ENCODE assay signal across 9 mouse cellular contexts in genomic region chr11:101323609-101324008, GRCm38 (mm10). TPM values are rescaled to one million over a fixed set of nuclear protein-coding genes. Genes with fewer than 3 reads are reported as not detected.
A peak's percentile ranks its signal among the peaks of the same experiment; 100 is the strongest.
DNase-seq lines count a peak whose midpoint lies in the region; ATAC-seq lines count a peak whose summit lies in the region.
"Had no signal": no experiment of that assay in that cellular context is flagged by ENCODE, and none has a peak within 500 bp of the region (broad histone marks: within the 10 kb centered on the region; RNA-seq: fewer than 3 reads in every experiment).

No protein-coding gene starts in this region.

- no peak overlapping the region for H3K9ac ChIP-seq in forebrain, embryonic 16.5 days (replicated peaks; ENCODE audit: low read depth, low read length)
- H3K9ac ChIP-seq in hindbrain, embryonic 14.5 days, result no peak overlapping the region

- H3K4me2 ChIP-seq in forebrain, embryonic 16.5 days (ENCODE audit: low read length), result no peak overlapping the region
- H3K4me2 ChIP-seq in hindbrain, embryonic 14.5 days (replicated peaks), result no peak overlapping the region

- no peaks in the 10 kb centered on the region for H3K27me3 ChIP-seq in forebrain, embryonic 16.5 days (replicated peaks; ENCODE audit: control insufficient read depth, insufficient read depth, low read length)
- no peaks in the 10 kb centered on the region for H3K27me3 ChIP-seq in hindbrain, embryonic 14.5 days (ENCODE audit: control insufficient read depth, insufficient read depth, low read length)

- no peak for ATAC-seq in cerebellum, adult (ENCODE audit: insufficient number of reproducible peaks, low FRiP score, low TSS enrichment)
- peak; percentile 66 for ATAC-seq in forebrain, embryonic 16.5 days
- peak; percentile 62; the same call in 1 of the 2 replicates for ATAC-seq in hindbrain, embryonic 14.5 days (ENCODE audit: low FRiP score)

- H3K27ac ChIP-seq in forebrain, embryonic 16.5 days (ENCODE audit: low read length), result no peak overlapping the region
- no peak overlapping the region for H3K27ac ChIP-seq in hindbrain, embryonic 14.5 days
- H3K27ac ChIP-seq: macrophage had no signal

- no peaks in the 10 kb centered on the region for H3K9me3 ChIP-seq in forebrain, embryonic 16.5 days (ENCODE audit: control insufficient read depth, low read length)
- H3K9me3 ChIP-seq in hindbrain, embryonic 14.5 days (ENCODE audit: control insufficient read depth, low read length), result no peaks in the 10 kb centered on the region

- no peaks in the 10 kb centered on the region; the same call in 1 of the 2 replicates for H3K4me1 ChIP-seq in forebrain, embryonic 16.5 days (replicated peaks; ENCODE audit: control insufficient read depth, insufficient read depth, low read length)
- H3K4me1 ChIP-seq in hindbrain, embryonic 14.5 days (replicated peaks; ENCODE audit: control insufficient read depth, insufficient read depth, low read length), result no peaks in the 10 kb centered on the region

- H3K4me3 ChIP-seq in forebrain, embryonic 16.5 days (replicated peaks; ENCODE audit: low read length), result no peak overlapping the region
- no peak overlapping the region for H3K4me3 ChIP-seq in hindbrain, embryonic 14.5 days (replicated peaks; ENCODE audit: low read length)

- WGBS in forebrain, embryonic 16.5 days, result 9% methylated on average over 4 of the region's 4 CpGs
- WGBS in hindbrain, embryonic 14.5 days, result 9% methylated on average over 4 of the region's 4 CpGs

- DNase-seq in cerebellum, adult 11 months, result peak; percentile 44
- DNase-seq in c-Kit-positive CD71-positive TER-119-positive erythroid progenitor cells, embryonic 14.5 days (ENCODE audit: low spot score), result peak; percentile 39
- DNase-seq in hindbrain, embryonic 14.5 days (ENCODE audit: low spot score), result peak; percentile 79
- DNase-seq in layer of hippocampus, postnatal 25 days (ENCODE audit: extremely low spot score in 1 of 2, low spot score in 1 of 2), result peak; percentile 50 to 76
- peak; percentile 60 for DNase-seq in lung, postnatal 25 days (ENCODE audit: low spot score)
- DNase-seq in right cerebral cortex, postnatal 14 days, result peak; percentile 68

- peaks cover 43% of the 10 kb centered on the region for H3K36me3 ChIP-seq in forebrain, embryonic 16.5 days (ENCODE audit: control insufficient read depth, insufficient read depth)
- H3K36me3 ChIP-seq in hindbrain, embryonic 14.5 days (replicated peaks; ENCODE audit: control insufficient read depth, insufficient read depth), result peaks cover 72% of the 10 kb centered on the region

RNA-seq across cellular contexts. Expression of gene Aoc2, which starts 1.3 kb away (rescaled TPM):
- polyA plus RNA-seq in forebrain, embryonic 16.5 days (2015; fragmentation: Nextera tagmentation; extraction: Ambion mirVana), result 1.9 and 3.2 TPM in 2 replicates
- polyA plus RNA-seq in hindbrain, embryonic 14.5 days (2014; fragmentation: Nextera tagmentation; extraction: Ambion mirVana), result 1.3 and 1.6 TPM in 2 replicates
- 1 to 10 TPM; 5.8 to 8.0 TPM for total RNA-seq in layer of hippocampus, postnatal 25 days (2021)

RNA-seq across cellular contexts. Expression of gene Aoc3, which starts 6.8 kb away (rescaled TPM):
- 0.09 and 0.10 TPM in 2 replicates for polyA plus RNA-seq in forebrain, embryonic 16.5 days (2015; fragmentation: Nextera tagmentation; extraction: Ambion mirVana)
- polyA plus RNA-seq in hindbrain, embryonic 14.5 days (2014; fragmentation: Nextera tagmentation; extraction: Ambion mirVana), result 0.21 and 0.28 TPM in 2 replicates
- under 1 TPM; 0.86 to 0.99 TPM for total RNA-seq in layer of hippocampus, postnatal 25 days (2021)
- polyA plus RNA-seq: macrophage had no signal

RNA-seq across cellular contexts. Expression of gene Psme3, which starts 7.6 kb away (rescaled TPM):
- polyA plus RNA-seq in forebrain, embryonic 16.5 days (2015; fragmentation: Nextera tagmentation; extraction: Ambion mirVana), result 127 and 137 TPM in 2 replicates
- polyA plus RNA-seq in hindbrain, embryonic 14.5 days (2014; fragmentation: Nextera tagmentation; extraction: Ambion mirVana), result 89.7 and 97.3 TPM in 2 replicates
- total RNA-seq in layer of hippocampus, postnatal 25 days (2021), result 100 to 1,000 TPM; 119 to 126 TPM

RNA-seq across cellular contexts. Expression of gene Becn1, which starts 21.5 kb away (rescaled TPM):
- 191 and 203 TPM in 2 replicates for polyA plus RNA-seq in forebrain, embryonic 16.5 days (2015; fragmentation: Nextera tagmentation; extraction: Ambion mirVana)
- 172 and 176 TPM in 2 replicates for polyA plus RNA-seq in hindbrain, embryonic 14.5 days (2014; fragmentation: Nextera tagmentation; extraction: Ambion mirVana)
- 100 to 1,000 TPM; 204 to 230 TPM for total RNA-seq in layer of hippocampus, postnatal 25 days (2021)

RNA-seq across cellular contexts. Expression of gene G6pc, which starts 43.8 kb away (rescaled TPM):
- polyA plus RNA-seq in forebrain, embryonic 16.5 days (2015; fragmentation: Nextera tagmentation; extraction: Ambion mirVana), result not detected in 2 replicates
- polyA plus RNA-seq in hindbrain, embryonic 14.5 days (2014; fragmentation: Nextera tagmentation; extraction: Ambion mirVana), result not detected in 2 replicates
- total RNA-seq in layer of hippocampus, postnatal 25 days (2021), result not detected
- polyA plus RNA-seq: macrophage had no signal
